Mouse (Mus musculus) cerebellum, adult 2 months (tissue): Measurements from ENCODE around the gene Tm4sf20.

Experiments
- CTCF ChIP-seq: fragments of 200-500 bp; IDR thresholded peaks from 2 replicates; pipeline ENCODE4 v1.5.1; 2011; ENCODE audit warnings: low read depth, mild to moderate bottlenecking, control low read depth, low read length, moderate library complexity, borderline replicate concordance; ENCODE audit not compliant: insufficient read depth
- POLR2A ChIP-seq: fragments of 200-500 bp; IDR thresholded peaks from 2 replicates; pipeline ENCODE4 v1.6.1; 2011; ENCODE audit warnings: low read length, control low read depth, borderline replicate concordance; ENCODE audit not compliant: insufficient read depth

DNA sequence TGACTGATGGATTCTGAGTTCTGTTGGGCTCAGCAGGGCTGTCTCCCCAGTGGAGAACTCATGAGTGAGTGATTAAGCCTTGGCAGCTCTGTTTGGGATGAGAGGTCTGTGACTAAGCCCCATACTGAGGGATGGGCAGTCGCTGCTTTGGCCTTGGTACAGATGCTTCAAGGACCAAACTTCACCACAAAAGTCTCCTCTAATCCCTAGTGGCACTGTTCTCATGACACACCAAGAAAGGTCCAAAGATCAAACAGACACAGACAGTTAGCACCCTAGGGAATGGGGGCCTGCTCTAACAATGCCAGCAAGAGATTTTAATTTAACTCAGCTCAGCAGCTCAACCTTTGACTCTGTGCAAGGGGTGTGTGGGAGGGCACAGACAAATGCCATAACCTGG, 43.5 kb upstream of the Tm4sf20 start:
- TF ChIP-seq CTCF (no peak), POLR2A (no peak)
